Mouse (Mus musculus): ENCODE measurements at regions not wholly inside any gene's neighbourhood (a gene's known extent, or its start where the extent isn't known, plus 50 kb on each side); places are given as distances from the start of the nearest gene placed in this dataset.
"Not testable (repeated sequence)": the region's sequence is repeated elsewhere in the genome, so short reads cannot be mapped to it uniquely, and the experiment has no call there.

DNA sequence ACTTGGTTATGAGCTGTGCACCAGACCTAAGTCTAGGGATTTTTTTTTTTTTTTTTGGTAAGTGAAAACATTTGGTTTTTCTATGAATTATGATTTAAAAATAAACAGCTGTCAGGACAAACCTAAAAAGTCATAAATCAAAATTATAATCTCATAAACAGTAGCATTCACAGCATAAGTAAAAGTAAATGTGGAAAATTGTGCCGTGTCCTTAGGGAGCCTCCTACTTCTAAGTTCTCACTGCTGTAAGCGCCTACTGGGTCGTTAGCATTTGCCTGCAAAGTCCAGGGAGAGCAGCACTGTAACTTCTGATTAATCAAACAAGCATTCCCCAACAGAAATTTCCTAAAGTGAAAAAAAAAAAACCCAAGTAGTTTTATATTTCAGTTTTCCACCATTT lies 104.2 kb upstream of the Palmd start:
- Histone ChIP-seq H3K9me3 (ENCODE audit: control insufficient read depth, low read length) (no peaks in the 10 kb centered on the region), H3K36me3 (ENCODE audit: control insufficient read depth, insufficient read depth, low read length) (no peaks in the 10 kb centered on the region), H3K4me1 (ENCODE audit: control insufficient read depth in 2 of 2, insufficient read depth in 2 of 2, low read length in 2 of 2) (peaks cover 2 to 6% of the 10 kb centered on the region in 2 experiments; a peak in 1 of 4 replicates), H3K9ac (ENCODE audit: low read length) (no peak overlapping the region), H3K27ac (replicated peaks in 1 of 2; ENCODE audit: control insufficient read depth in 1 of 2, insufficient read depth in 1 of 2, low read depth in 2 of 2, low read length in 2 of 2) (no peak overlapping the region), H3K27me3 (ENCODE audit: control insufficient read depth, insufficient read depth, low read length) (no peaks in the 10 kb centered on the region), H3K4me3 (ENCODE audit: control insufficient read depth in 1 of 2, insufficient read depth in 1 of 2, low read depth in 1 of 2, low read length in 2 of 2) (no peak overlapping the region), H3K4me2 (ENCODE audit: low read length) (no peak overlapping the region)
- 73% methylated on average over 3 of the region's 3 CpGs for WGBS
- no peak for ATAC-seq (ENCODE audit: insufficient number of reproducible peaks, insufficient read depth, low FRiP score, low read depth)

DNA sequence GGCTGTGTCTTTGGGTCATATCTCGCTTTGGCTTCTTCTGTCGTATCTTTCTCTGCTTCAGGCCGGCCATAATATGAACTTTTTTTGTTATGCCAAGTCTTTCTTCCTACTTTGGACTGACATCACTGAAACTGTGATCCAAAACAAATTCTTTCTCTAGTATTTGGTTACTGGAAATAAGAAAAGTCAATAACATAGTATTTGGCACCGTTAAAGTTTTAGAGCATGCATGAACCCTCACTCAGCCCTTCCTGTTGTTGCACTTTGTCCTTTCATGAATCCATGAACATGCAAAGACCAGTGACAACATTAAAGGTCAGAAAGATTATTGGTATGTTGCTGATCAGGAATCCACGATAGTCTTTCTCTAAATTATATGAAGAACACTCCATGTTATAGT lies 103.1 kb upstream of the Palmd start:
- no peak for ATAC-seq (ENCODE audit: insufficient number of reproducible peaks, insufficient read depth, low FRiP score, low read depth)
- Histone ChIP-seq H3K4me3 (ENCODE audit: control insufficient read depth in 1 of 2, insufficient read depth in 1 of 2, low read depth in 1 of 2, low read length in 2 of 2) (no peak overlapping the region), H3K9me3 (ENCODE audit: control insufficient read depth, low read length) (no peaks in the 10 kb centered on the region), H3K9ac (ENCODE audit: low read length) (no peak overlapping the region), H3K4me1 (ENCODE audit: control insufficient read depth in 2 of 2, insufficient read depth in 2 of 2, low read length in 2 of 2) (peaks cover 3 to 4% of the 10 kb centered on the region in 2 experiments; a peak in 2 of 4 replicates), H3K4me2 (ENCODE audit: low read length) (no peak overlapping the region), H3K27ac (replicated peaks in 1 of 2; ENCODE audit: control insufficient read depth in 1 of 2, insufficient read depth in 1 of 2, low read depth in 2 of 2, low read length in 2 of 2) (no peak overlapping the region), H3K27me3 (ENCODE audit: control insufficient read depth, insufficient read depth, low read length) (no peaks in the 10 kb centered on the region), H3K36me3 (ENCODE audit: control insufficient read depth, insufficient read depth, low read length) (no peaks in the 10 kb centered on the region)
- 87% methylated on average over 5 of the region's 5 CpGs for WGBS

DNA sequence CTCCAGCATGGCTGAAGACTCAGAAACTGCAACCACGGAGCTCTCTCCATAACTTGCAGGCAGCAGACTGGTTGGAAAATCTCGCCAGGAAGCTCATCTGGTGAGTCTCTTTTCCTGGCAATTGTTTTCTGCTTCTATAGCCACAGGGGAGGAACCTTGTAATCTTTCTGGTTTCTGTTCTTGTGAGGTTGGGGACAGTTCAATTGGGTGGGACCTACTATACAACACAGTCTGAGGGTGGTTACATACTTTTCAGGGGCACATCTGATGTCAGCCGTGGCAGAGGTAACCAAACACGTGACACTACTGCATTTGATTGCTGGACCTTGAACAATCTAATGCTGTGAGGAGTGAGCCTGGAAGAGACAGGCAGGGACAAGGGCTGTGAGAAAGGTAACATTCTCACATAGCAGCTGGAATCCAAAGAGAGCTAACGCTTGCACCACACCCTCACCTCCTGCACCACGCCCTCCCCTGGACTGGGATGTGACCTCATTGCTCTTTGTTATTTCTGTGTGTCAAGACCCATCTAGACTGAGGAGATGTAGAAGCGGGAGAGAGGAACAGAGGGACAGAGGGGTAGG lies 98.8 kb upstream of the Palmd start:
- H3K4me1 ChIP-seq (ENCODE audit: control insufficient read depth in 2 of 2, insufficient read depth in 2 of 2, low read length in 2 of 2), result peaks cover 0 to 3% of the 10 kb centered on the region in 2 experiments; a peak in 2 of 4 replicates
- no peak overlapping the region for H3K4me3 ChIP-seq (ENCODE audit: control insufficient read depth in 1 of 2, insufficient read depth in 1 of 2, low read depth in 1 of 2, low read length in 2 of 2)
- no peaks in the 10 kb centered on the region for H3K9me3 ChIP-seq (ENCODE audit: control insufficient read depth, low read length)
- H3K27me3 ChIP-seq (ENCODE audit: control insufficient read depth, insufficient read depth, low read length), result no peaks in the 10 kb centered on the region
- 64% methylated on average over 7 of the region's 7 CpGs for WGBS
- no peak overlapping the region for H3K4me2 ChIP-seq (ENCODE audit: low read length)
- H3K27ac ChIP-seq (replicated peaks in 1 of 2; ENCODE audit: control insufficient read depth in 1 of 2, insufficient read depth in 1 of 2, low read depth in 2 of 2, low read length in 2 of 2), result peak overlapping the region; percentile 4 to 50; a peak in 3 of 4 replicates
- no peak overlapping the region for H3K9ac ChIP-seq (ENCODE audit: low read length)
- H3K36me3 ChIP-seq (ENCODE audit: control insufficient read depth, insufficient read depth, low read length), result no peaks in the 10 kb centered on the region
- no peak; the same call in 1 of the 2 replicates for ATAC-seq (ENCODE audit: insufficient number of reproducible peaks, insufficient read depth, low FRiP score, low read depth)

DNA sequence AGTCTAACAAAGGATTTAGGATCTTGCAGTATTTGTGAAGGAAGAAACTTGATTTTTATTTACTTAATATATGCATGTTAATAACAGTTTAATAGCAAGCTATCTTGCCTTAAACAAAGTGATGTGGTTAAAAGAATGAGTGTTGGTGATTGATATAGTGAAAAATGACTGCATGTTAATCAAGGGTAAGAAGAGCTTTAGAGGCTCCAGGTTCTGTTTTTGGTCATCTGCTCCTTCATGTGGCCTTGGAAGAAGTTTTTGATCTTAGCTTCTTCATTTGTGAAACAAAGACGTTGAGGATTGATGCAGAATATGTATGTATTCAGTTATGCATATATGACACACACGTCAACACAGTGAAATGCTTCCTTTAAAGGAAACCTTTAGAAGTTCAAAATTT lies 97.1 kb upstream of the Palmd start:
- H3K9me3 ChIP-seq (ENCODE audit: control insufficient read depth, low read length), result no peaks in the 10 kb centered on the region
- no peak for ATAC-seq (ENCODE audit: insufficient number of reproducible peaks, insufficient read depth, low FRiP score, low read depth)
- H3K4me2 ChIP-seq (ENCODE audit: low read length), result no peak overlapping the region
- H3K9ac ChIP-seq (ENCODE audit: low read length), result no peak overlapping the region
- peaks cover 0 to 3% of the 10 kb centered on the region in 2 experiments; a peak in 2 of 4 replicates for H3K4me1 ChIP-seq (ENCODE audit: control insufficient read depth in 2 of 2, insufficient read depth in 2 of 2, low read length in 2 of 2)
- no peak overlapping the region for H3K4me3 ChIP-seq (ENCODE audit: control insufficient read depth in 1 of 2, insufficient read depth in 1 of 2, low read depth in 1 of 2, low read length in 2 of 2)
- H3K27me3 ChIP-seq (ENCODE audit: control insufficient read depth, insufficient read depth, low read length), result no peaks in the 10 kb centered on the region
- H3K36me3 ChIP-seq (ENCODE audit: control insufficient read depth, insufficient read depth, low read length), result no peaks in the 10 kb centered on the region
- no peak overlapping the region for H3K27ac ChIP-seq (replicated peaks in 1 of 2; ENCODE audit: control insufficient read depth in 1 of 2, insufficient read depth in 1 of 2, low read depth in 2 of 2, low read length in 2 of 2)
- 89% methylated on average over 2 of the region's 2 CpGs for WGBS

DNA sequence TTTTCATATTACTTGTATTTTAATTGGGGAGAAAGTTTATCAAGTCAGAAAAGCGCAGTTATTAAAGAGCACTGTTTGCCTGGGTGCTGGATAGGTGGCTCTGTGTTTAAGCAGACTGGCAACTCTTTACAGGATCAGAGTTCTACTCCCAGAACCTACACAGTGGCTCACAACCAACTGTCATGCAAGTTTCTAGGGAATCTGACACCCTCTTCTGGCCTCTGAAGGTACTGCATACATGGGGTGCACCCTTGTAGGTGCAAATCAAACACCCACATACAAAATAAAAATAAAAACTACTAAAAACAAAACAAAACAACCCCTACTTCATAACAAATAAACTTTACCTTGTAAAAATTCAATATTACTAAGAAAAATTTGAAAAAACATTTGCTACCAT lies 93.0 kb upstream of the Palmd start:
- Histone ChIP-seq H3K27ac (replicated peaks in 1 of 2; ENCODE audit: control insufficient read depth in 1 of 2, insufficient read depth in 1 of 2, low read depth in 2 of 2, low read length in 2 of 2) (no peak overlapping the region), H3K27me3 (ENCODE audit: control insufficient read depth, insufficient read depth, low read length) (no peaks in the 10 kb centered on the region), H3K36me3 (ENCODE audit: control insufficient read depth, insufficient read depth, low read length) (no peaks in the 10 kb centered on the region), H3K4me2 (ENCODE audit: low read length) (no peak overlapping the region), H3K9me3 (ENCODE audit: control insufficient read depth, low read length) (0 out of 2 replicates have a peak, but pooled peaks cover 4% of the 10 kb centered on the region), H3K9ac (ENCODE audit: low read length) (no peak overlapping the region), H3K4me3 (ENCODE audit: control insufficient read depth in 1 of 2, insufficient read depth in 1 of 2, low read depth in 1 of 2, low read length in 2 of 2) (no peak overlapping the region), H3K4me1 (ENCODE audit: control insufficient read depth in 2 of 2, insufficient read depth in 2 of 2, low read length in 2 of 2) (no peaks in the 10 kb centered on the region; a peak in 2 of 4 replicates)
- no peak for ATAC-seq (ENCODE audit: insufficient number of reproducible peaks, insufficient read depth, low FRiP score, low read depth)
- 83% methylated on average over 1 of the region's 1 CpGs for WGBS

DNA sequence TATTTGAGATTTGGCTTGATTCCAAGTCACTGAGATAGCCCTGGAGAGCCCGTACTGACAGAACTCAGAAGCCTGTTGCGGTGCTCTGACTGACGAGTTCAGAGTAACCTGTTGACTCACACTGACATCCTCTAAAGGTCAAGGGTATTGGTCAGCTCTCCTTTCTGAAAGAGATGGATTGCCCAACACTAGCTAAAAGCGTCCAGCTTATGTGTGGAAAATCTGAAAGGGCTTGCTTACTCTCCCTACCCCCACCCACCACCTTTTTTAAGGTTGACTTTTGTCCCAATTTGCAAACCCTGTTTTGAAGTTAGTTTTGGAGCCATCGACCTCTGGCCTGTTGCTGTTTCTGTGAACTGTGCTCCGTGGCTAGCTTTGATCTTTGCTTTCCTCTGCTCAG lies 92.4 kb upstream of the Palmd start:
- ATAC-seq (ENCODE audit: insufficient number of reproducible peaks, insufficient read depth, low FRiP score, low read depth), result no peak
- no peaks in the 10 kb centered on the region for H3K36me3 ChIP-seq (ENCODE audit: control insufficient read depth, insufficient read depth, low read length)
- H3K4me2 ChIP-seq (ENCODE audit: low read length), result no peak overlapping the region
- WGBS, result 44% methylated on average over 6 of the region's 6 CpGs
- no peaks in the 10 kb centered on the region; a peak in 2 of 4 replicates for H3K4me1 ChIP-seq (ENCODE audit: control insufficient read depth in 2 of 2, insufficient read depth in 2 of 2, low read length in 2 of 2)
- 0 out of 2 replicates have a peak, but pooled peaks cover 4% of the 10 kb centered on the region for H3K9me3 ChIP-seq (ENCODE audit: control insufficient read depth, low read length)
- H3K4me3 ChIP-seq (ENCODE audit: control insufficient read depth in 1 of 2, insufficient read depth in 1 of 2, low read depth in 1 of 2, low read length in 2 of 2), result no peak overlapping the region
- no peaks in the 10 kb centered on the region for H3K27me3 ChIP-seq (ENCODE audit: control insufficient read depth, insufficient read depth, low read length)
- H3K9ac ChIP-seq (ENCODE audit: low read length), result no peak overlapping the region
- no peak overlapping the region for H3K27ac ChIP-seq (replicated peaks in 1 of 2; ENCODE audit: control insufficient read depth in 1 of 2, insufficient read depth in 1 of 2, low read depth in 2 of 2, low read length in 2 of 2)

DNA sequence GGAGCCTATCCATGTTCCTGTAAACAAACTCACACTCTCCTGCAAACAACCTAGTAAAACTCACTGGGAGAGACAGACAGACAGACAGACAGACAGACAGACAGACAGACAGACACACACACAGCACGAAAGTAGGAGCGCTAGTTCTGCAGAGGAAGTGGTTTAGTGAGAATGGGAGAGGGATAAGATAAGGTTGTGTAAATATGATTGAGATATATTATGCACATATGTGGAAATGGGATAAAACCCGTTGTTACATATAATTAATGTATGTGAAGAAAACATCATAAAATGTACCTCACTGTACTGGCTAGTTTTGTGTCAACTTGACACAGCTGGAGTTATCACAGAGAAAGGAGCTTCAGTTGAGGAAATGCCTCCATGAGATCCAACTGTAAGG lies 85.9 kb upstream of the Palmd start:
- WGBS, result 69% methylated on average over 3 of the region's 3 CpGs
- not testable (repeated sequence) for H3K36me3 ChIP-seq (ENCODE audit: control insufficient read depth, insufficient read depth, low read length); H3K4me2 ChIP-seq (ENCODE audit: low read length); H3K4me3 ChIP-seq (ENCODE audit: control insufficient read depth in 1 of 2, insufficient read depth in 1 of 2, low read depth in 1 of 2, low read length in 2 of 2); H3K4me1 ChIP-seq (ENCODE audit: control insufficient read depth in 2 of 2, insufficient read depth in 2 of 2, low read length in 2 of 2); ATAC-seq (ENCODE audit: insufficient number of reproducible peaks, insufficient read depth, low FRiP score, low read depth); H3K27ac ChIP-seq (replicated peaks in 1 of 2; ENCODE audit: control insufficient read depth in 1 of 2, insufficient read depth in 1 of 2, low read depth in 2 of 2, low read length in 2 of 2); H3K9ac ChIP-seq (ENCODE audit: low read length); H3K27me3 ChIP-seq (ENCODE audit: control insufficient read depth, insufficient read depth, low read length); H3K9me3 ChIP-seq (ENCODE audit: control insufficient read depth, low read length)

DNA sequence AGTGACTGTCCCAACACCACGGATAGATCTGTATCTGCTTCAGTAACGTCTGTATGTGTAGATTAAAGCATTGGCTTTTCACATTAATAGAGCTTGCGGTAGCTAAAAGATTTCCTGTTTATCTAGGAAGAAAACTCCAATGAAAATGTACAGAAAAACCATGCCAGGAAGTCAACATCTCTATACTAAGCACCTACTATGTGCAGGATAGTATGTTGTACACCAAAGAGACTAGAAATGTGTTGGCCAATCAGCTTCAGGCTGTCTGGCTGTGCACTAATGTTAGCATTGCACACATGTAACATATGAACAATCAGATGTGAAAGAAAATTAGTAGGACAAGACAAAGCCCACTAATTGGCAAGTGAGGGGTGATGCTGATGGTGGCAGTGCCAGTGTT lies 82.6 kb upstream of the Palmd start:
- no peaks in the 10 kb centered on the region for H3K27me3 ChIP-seq (ENCODE audit: control insufficient read depth, insufficient read depth, low read length)
- no peak overlapping the region for H3K4me2 ChIP-seq (ENCODE audit: low read length)
- no peak for ATAC-seq (ENCODE audit: insufficient number of reproducible peaks, insufficient read depth, low FRiP score, low read depth)
- H3K9ac ChIP-seq (ENCODE audit: low read length), result no peak overlapping the region
- 75% methylated on average over 3 of the region's 3 CpGs for WGBS
- H3K4me3 ChIP-seq (ENCODE audit: control insufficient read depth in 1 of 2, insufficient read depth in 1 of 2, low read depth in 1 of 2, low read length in 2 of 2), result no peak overlapping the region
- no peak overlapping the region for H3K27ac ChIP-seq (replicated peaks in 1 of 2; ENCODE audit: control insufficient read depth in 1 of 2, insufficient read depth in 1 of 2, low read depth in 2 of 2, low read length in 2 of 2)
- H3K4me1 ChIP-seq (ENCODE audit: control insufficient read depth in 2 of 2, insufficient read depth in 2 of 2, low read length in 2 of 2), result no peaks in the 10 kb centered on the region
- no peaks in the 10 kb centered on the region for H3K36me3 ChIP-seq (ENCODE audit: control insufficient read depth, insufficient read depth, low read length)
- H3K9me3 ChIP-seq (ENCODE audit: control insufficient read depth, low read length), result no peaks in the 10 kb centered on the region

Measured in heart, embryonic 14.5 days (tissue).